7 mouse cellular contexts compared by ENCODE assay signal in genomic region chr8:91134659-91135058, GRCm38 (mm10).
DNase-seq lines count a peak whose midpoint lies in the region; ATAC-seq and TF ChIP-seq lines count a peak whose summit lies in the region.

No protein-coding gene starts in this region.

- H3K9ac ChIP-seq in neural tube, embryonic 11.5 days (ENCODE audit: low read length) = no peak overlapping the region
- H3K9ac ChIP-seq in forebrain, postnatal 0 days = no peak overlapping the region
- H3K9ac ChIP-seq in limb, embryonic 14.5 days (ENCODE audit: low read depth, low read length, severe bottlenecking) = peak overlapping the region; percentile 51; the same call in 1 of the 2 replicates

- peak overlapping the region; percentile 51 for H3K27ac ChIP-seq in neural tube, embryonic 11.5 days (ENCODE audit: low read depth, low read length)
- H3K27ac ChIP-seq in forebrain, postnatal 0 days (ENCODE audit: low read depth, low read length) = peak overlapping the region; percentile 36
- H3K27ac ChIP-seq in limb, embryonic 14.5 days (replicated peaks; ENCODE audit: low read depth, low read length) = no peak overlapping the region

- no peak for TF ChIP-seq POLR2A in limb, embryonic 14.5 days (IDR thresholded peaks at IDR 0.05; ENCODE audit: borderline replicate concordance, extremely low read depth, insufficient read depth, insufficient read length)

- H3K4me3 ChIP-seq in neural tube, embryonic 11.5 days (ENCODE audit: low read depth, low read length) = peak overlapping the region; percentile 83; the same call in 1 of the 2 replicates
- H3K4me3 ChIP-seq in forebrain, postnatal 0 days (ENCODE audit: low read depth, low read length) = peak overlapping the region; percentile 96; the same call in 1 of the 2 replicates
- peak overlapping the region; percentile 90 for H3K4me3 ChIP-seq in limb, embryonic 14.5 days (replicated peaks; ENCODE audit: low read length)

- peak; percentile 30 for DNase-seq in neural tube, embryonic 11.5 days (ENCODE audit: low spot score)
- no peak for DNase-seq in neural tube, embryonic 10.5 days (ENCODE audit: extremely low spot score, low spot score)
- DNase-seq in forebrain, postnatal 0 days = no peak
- DNase-seq in limb, embryonic 14.5 days (ENCODE audit: low spot score) = no peak
- DNase-seq in frontal cortex, postnatal 36 days (ENCODE audit: low spot score in 2 of 2) = no peak
- DNase-seq in frontal cortex, postnatal 14 days (ENCODE audit: low spot score in 2 of 2) = no peak
- DNase-seq in spleen, postnatal 36 days (ENCODE audit: low spot score in 2 of 2) = no peak

- 27% methylated on average over 12 of the region's 12 CpGs for WGBS in neural tube, embryonic 11.5 days
- 38% methylated on average over 12 of the region's 12 CpGs for WGBS in forebrain, postnatal 0 days
- WGBS in limb, embryonic 14.5 days = 38% methylated on average over 12 of the region's 12 CpGs

- H3K27me3 ChIP-seq in neural tube, embryonic 11.5 days (ENCODE audit: control insufficient read depth, insufficient read depth, low read length) = no peaks in the 10 kb centered on the region
- H3K27me3 ChIP-seq in forebrain, postnatal 0 days (ENCODE audit: insufficient read depth, low read length) = no peaks in the 10 kb centered on the region
- H3K27me3 ChIP-seq in limb, embryonic 14.5 days (ENCODE audit: control insufficient read depth, insufficient read depth, low read length) = no peaks in the 10 kb centered on the region

- no peaks in the 10 kb centered on the region for H3K36me3 ChIP-seq in neural tube, embryonic 11.5 days (ENCODE audit: control insufficient read depth, insufficient read depth, low read length)
- H3K36me3 ChIP-seq in forebrain, postnatal 0 days (ENCODE audit: insufficient read depth) = 0 out of 2 replicates have a peak, but pooled peaks cover 5% of the 10 kb centered on the region
- peaks cover 6% of the 10 kb centered on the region; the same call in 1 of the 2 replicates for H3K36me3 ChIP-seq in limb, embryonic 14.5 days (ENCODE audit: control insufficient read depth, insufficient read depth, low read length)

- H3K4me2 ChIP-seq in neural tube, embryonic 11.5 days (ENCODE audit: low read depth) = peak overlapping the region; percentile 32
- peak overlapping the region; percentile 88 for H3K4me2 ChIP-seq in forebrain, postnatal 0 days (ENCODE audit: low read depth)
- H3K4me2 ChIP-seq in limb, embryonic 14.5 days (replicated peaks; ENCODE audit: low read depth, low read length, severe bottlenecking) = peak overlapping the region; percentile 39

- ATAC-seq in neural tube, embryonic 11.5 days (ENCODE audit: insufficient read depth, low FRiP score, low TSS enrichment) = peak; percentile 0; the same call in 1 of the 2 replicates
- ATAC-seq in forebrain, postnatal 0 days = no peak
- no peak for ATAC-seq in limb, embryonic 14.5 days (ENCODE audit: low FRiP score, low read depth)

- no peaks in the 10 kb centered on the region for H3K9me3 ChIP-seq in neural tube, embryonic 11.5 days (ENCODE audit: control insufficient read depth, low read length)
- no peaks in the 10 kb centered on the region for H3K9me3 ChIP-seq in forebrain, postnatal 0 days (ENCODE audit: low read length)
- H3K9me3 ChIP-seq in limb, embryonic 14.5 days (ENCODE audit: control insufficient read depth, low read length) = no peaks in the 10 kb centered on the region

- peaks cover 14% of the 10 kb centered on the region for H3K4me1 ChIP-seq in neural tube, embryonic 11.5 days (ENCODE audit: control insufficient read depth, insufficient read depth, low read length)
- H3K4me1 ChIP-seq in forebrain, postnatal 0 days (ENCODE audit: insufficient read depth) = peaks cover 9% of the 10 kb centered on the region
- H3K4me1 ChIP-seq in limb, embryonic 14.5 days (ENCODE audit: control insufficient read depth, insufficient read depth, low read length) = peaks cover 9% of the 10 kb centered on the region

- TF ChIP-seq CTCF in forebrain, postnatal 0 days (IDR thresholded peaks at IDR 0.05; ENCODE audit: low read depth) = no peak

Comparison
In these comparisons a context has a peak if more than half of its experiments do, and no peak if none do; other contexts are left out.
1. H3K4me2 ChIP-seq: peak in every context shown above with its lines; median percentile 88 in forebrain, postnatal 0 days; 39 in limb, embryonic 14.5 days; 32 in neural tube, embryonic 11.5 days.